Mouse (Mus musculus): ENCODE data around the gene Clpb. TPM values are rescaled to one million over a fixed set of nuclear protein-coding genes. Genes with fewer than 3 reads are reported as not detected.

The Clpb gene
- total RNA-seq, 2 experiments from 2014 or later, result 55.1 to 56.1 TPM

DNA sequence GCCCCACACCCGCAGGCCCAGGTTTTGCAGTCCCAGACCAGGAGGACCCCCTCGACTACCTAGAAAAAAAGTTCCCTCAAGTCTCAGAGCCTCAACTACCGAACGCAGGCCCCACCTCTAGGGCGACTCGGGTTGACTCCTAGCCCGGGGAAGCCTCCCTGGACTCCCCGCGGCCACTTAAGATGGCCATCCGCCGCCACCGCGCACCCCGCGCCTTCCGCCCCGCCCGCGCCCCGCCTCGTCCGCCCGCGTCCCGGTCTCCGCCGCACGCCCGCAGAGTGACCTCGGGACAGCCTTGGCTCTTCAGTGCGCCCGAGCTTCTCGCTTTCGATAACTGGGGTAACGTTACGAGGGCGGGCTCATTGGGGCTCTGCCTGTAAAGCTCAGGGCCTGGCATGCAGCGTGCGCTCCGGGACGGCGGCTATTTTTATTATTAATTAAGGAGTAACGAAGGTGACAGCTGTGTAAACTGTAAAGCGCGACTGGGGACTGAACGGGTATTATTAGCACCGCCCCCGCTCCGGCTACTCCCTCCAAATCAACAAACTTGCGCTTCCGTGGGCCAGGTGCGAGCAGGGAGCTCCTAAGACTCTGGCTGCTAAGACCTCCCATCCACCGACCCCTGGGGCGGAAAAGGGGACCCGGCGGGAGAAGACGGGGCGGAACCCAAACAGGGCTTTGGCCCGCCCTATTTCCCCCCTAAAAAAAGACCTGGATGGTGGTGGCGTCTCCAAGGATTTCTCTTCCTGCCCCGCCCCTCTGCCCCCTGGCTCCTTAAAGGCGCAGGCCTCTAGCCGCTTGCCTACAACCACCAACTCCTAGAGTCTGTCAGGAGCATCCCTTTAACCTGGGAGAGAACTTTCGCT lies 174.4 kb downstream of the Clpb start, which contains the start of gene Inppl1:
Inppl1 (minus strand) TSS at position 624 of the 866 bp plus-strand sequence.
- DNase-seq (ENCODE audit: extremely low spot score in 1 of 2, low spot score in 1 of 2), result peak; percentile 29 to 56

DNA sequence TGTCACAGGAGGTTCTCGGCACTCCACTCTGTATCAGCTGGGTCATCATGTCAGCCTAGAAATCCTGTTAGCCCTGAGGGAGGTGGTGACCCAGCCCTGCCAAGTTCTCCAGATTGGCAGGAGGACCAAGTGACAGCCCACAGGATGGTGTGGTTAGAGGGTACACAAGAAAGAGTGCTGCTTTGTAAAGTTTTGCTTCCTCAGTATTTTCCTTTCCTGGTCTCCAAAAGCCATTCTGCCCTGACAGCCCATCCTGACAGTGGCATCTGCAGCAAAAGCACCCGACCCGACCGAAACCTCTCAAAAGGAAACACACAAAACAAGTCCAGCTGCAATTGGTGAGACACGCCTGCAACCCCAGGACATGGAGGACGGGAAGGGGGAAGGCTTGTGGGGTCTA lies 180.8 kb downstream of the Clpb start:
- DNase-seq (ENCODE audit: extremely low spot score in 1 of 2, low spot score in 1 of 2), result no peak

Other genes with a start within 250 kb of the Clpb start
- gene Pde2a, start 241.9 kb upstream of the Clpb start, total RNA-seq (2021), result 100 to 1,000 TPM; 295 to 297 TPM
- gene Art2b, start 78.0 kb upstream of the Clpb start, total RNA-seq (2021), result not detected
- not detected for gene Phox2a, start 154.7 kb downstream of the Clpb start, total RNA-seq (2021)
- 10 to 100 TPM; 31.6 to 44.8 TPM for gene Inppl1, start 174.6 kb downstream of the Clpb start, total RNA-seq (2021)
- under 1 TPM in 1 of 2 experiments, not detected in 1; 0.71 TPM for gene Folr2, start 193.6 kb downstream of the Clpb start, total RNA-seq (2021)
- gene Anapc15, start 200.1 kb downstream of the Clpb start, total RNA-seq (2021), result 10 to 100 TPM; 28.4 to 35.1 TPM
- 1 to 10 TPM; 1.9 to 2.1 TPM for gene Folr1, start 207.2 kb downstream of the Clpb start, total RNA-seq (2021)
- 100 to 1,000 TPM in 1 of 2 experiments, 10 to 100 TPM in 1; 97.8 to 102 TPM for gene Lamtor1, start 242.3 kb downstream of the Clpb start, total RNA-seq (2021)
- gene Tomt, start 242.7 kb downstream of the Clpb start, total RNA-seq (2021), result not detected

Measured in layer of hippocampus, postnatal 25 days (tissue).